Mouse (Mus musculus) liver, embryonic 16.5 days (tissue): Measurements from ENCODE around the gene Plscr3. TPM values are rescaled to one million over a fixed set of nuclear protein-coding genes. Genes with fewer than 3 reads are reported as not detected.
"Not testable (repeated sequence)": the region's sequence is repeated elsewhere in the genome, so short reads cannot be mapped to it uniquely, and the experiment has no call there.

ENCODE experiments used
- ATAC-seq: fragments of 200-750 bp; cut with Nextera tagmentation; 2 replicates; pipeline ENCODE4 v1.8.0; 2017; ENCODE audit warnings: low read depth, mild to moderate bottlenecking, moderate number of reproducible peaks, moderate library complexity
- H3K27ac ChIP-seq: fragments of 300-500 bp; sonication (generic); 2 replicates; pipeline ENCODE4 v1.5.1; 2014; ENCODE audit warnings: mild to moderate bottlenecking, low read length
- H3K27me3 ChIP-seq: fragments of 300-500 bp; sonication (generic); 2 replicates; pipeline ENCODE4 v1.6.1; 2014; ENCODE audit warnings: low read depth, low read length, mixed read lengths; ENCODE audit not compliant: control insufficient read depth, insufficient read depth
- H3K36me3 ChIP-seq: fragments of 300-500 bp; sonication (generic); 2 replicates; pipeline ENCODE4 v1.6.1; 2014; ENCODE audit warnings: mild to moderate bottlenecking; ENCODE audit not compliant: control insufficient read depth, insufficient read depth
- H3K4me1 ChIP-seq: fragments of 300-500 bp; sonication (generic); 2 replicates; pipeline ENCODE4 v1.6.1; 2014; ENCODE audit warnings: low read depth, low read length, mixed read lengths; ENCODE audit not compliant: control insufficient read depth
- H3K4me2 ChIP-seq: fragments of 300-500 bp; sonication (generic); 2 replicates; pipeline ENCODE4 v1.6.1; 2014; ENCODE audit warnings: low read depth, low read length, mixed read lengths
- H3K4me3 ChIP-seq: fragments of 300-500 bp; sonication (generic); 2 replicates; pipeline ENCODE4 v1.5.1; 2014; ENCODE audit warnings: low read depth, mild to moderate bottlenecking, low read length
- H3K9ac ChIP-seq: fragments of 300-500 bp; sonication (generic); 2 replicates; pipeline ENCODE4 v1.6.1; 2014; ENCODE audit warnings: low read depth, low read length
- H3K9me3 ChIP-seq: fragments of 300-500 bp; sonication (generic); replicated peaks from 2 replicates; pipeline ENCODE4 v1.6.1; 2016; ENCODE audit warnings: low read length; ENCODE audit not compliant: control insufficient read depth
- WGBS: fragments of 180-500 bp; shearing (Covaris S2); extraction: QIAGEN DNeasy Blood & Tissue Kit; methylation state at CpG from one replicate; pipeline ENCODE4 v1.1.7; 2014; ENCODE audit not compliant: insufficient replicate concordance; 5-methylcytosine and 5-hydroxymethylcytosine counted together
- polyA plus RNA-seq: library from polyadenylated mRNA; unstranded; fragments of >200 nt; fragmentation: Nextera tagmentation; extraction: Ambion mirVana; gene quantifications from 2 replicates; pipeline ENCODE4 v1.2.1, GENCODE M21; 2015

Gene Plscr3
- polyA plus RNA-seq, 1 experiment from 2014 or later = 27.8 TPM

DNA sequence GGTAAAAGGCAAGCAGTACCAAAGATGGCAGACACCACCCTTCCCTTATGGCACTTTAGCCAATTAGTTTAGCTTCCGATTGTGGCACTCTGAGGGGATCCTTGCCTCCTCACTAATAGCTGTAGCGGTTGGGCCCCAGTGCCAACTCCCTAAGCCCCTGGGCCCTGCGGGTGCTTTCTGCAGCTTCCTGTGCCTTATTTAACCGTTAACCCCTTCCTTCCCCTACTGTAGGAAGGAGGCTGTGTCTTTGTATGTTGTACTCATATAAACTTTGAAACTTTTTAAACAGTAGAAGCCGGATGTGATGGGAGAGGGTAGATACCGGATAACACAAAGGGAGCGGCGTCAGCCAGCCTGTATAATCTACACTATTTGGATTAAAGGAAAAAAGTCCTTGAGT lies 4.6 kb downstream of the Plscr3 start:
- Histone ChIP-seq H3K9me3 (no peaks in the 10 kb centered on the region), H3K27me3 (no peaks in the 10 kb centered on the region), H3K4me2 (0 out of 2 replicates have a peak overlapping the region, but pooled peaks have one; percentile 2), H3K27ac (peak overlapping the region; percentile 62), H3K4me1 (peaks cover 81% of the 10 kb centered on the region), H3K36me3 (peaks cover 22% of the 10 kb centered on the region), H3K9ac (no peak overlapping the region), H3K4me3 (no peak overlapping the region)
- ATAC-seq = no peak
- WGBS = 37% methylated on average over 8 of the region's 8 CpGs

DNA sequence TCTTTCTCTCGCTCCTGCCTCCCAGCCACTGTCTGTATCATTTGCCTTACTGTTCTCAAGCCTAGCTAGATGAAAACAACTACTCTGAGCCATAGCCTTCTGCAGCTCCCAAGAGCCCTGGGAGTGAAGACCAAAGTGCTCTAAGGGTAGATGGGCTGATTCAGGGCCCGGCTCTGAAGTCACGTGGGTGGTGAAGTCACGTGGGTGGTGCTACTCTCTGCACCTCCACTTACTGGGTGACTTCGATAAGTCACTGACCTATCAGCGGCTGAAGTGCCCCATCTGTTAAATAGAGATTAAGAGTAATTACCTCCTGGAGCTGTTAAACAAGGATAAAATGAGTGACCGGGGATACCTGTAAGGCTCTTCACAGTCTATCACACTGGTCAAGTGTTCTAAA lies 7.8 kb downstream of the Plscr3 start:
- peak overlapping the region; percentile 64 for H3K9ac ChIP-seq
- peak overlapping the region; percentile 93 for H3K27ac ChIP-seq
- ATAC-seq = peak; percentile 93
- H3K27me3 ChIP-seq = peaks cover 9% of the 10 kb centered on the region
- peaks cover 22% of the 10 kb centered on the region for H3K36me3 ChIP-seq
- no peaks in the 10 kb centered on the region for H3K9me3 ChIP-seq
- H3K4me3 ChIP-seq = peak overlapping the region; percentile 47
- H3K4me2 ChIP-seq = peak overlapping the region; percentile 77
- peaks cover 62% of the 10 kb centered on the region for H3K4me1 ChIP-seq
- 21% methylated on average over 7 of the region's 7 CpGs for WGBS

DNA sequence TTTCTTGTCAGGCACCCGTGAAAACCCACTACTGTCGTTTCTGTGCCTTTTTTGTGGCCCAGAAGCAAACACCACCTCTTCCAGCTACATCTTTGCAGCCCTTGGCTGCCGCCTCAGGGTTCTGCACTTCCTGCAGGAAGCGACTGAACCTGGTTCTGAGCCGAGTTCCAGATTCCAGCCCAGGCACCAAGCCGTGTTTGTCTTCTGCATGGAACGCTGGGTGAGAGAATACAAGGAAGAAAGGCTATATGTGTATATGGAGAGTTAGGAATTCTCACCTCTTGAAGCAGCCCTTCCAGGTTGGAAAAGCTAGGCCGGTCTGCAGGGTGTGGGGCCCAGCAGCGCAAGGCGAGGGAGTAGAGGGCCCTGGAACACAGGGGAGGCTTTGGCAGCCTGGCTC lies 8.5 kb downstream of the Plscr3 start:
- 57% methylated on average over 10 of the region's 10 CpGs for WGBS
- Histone ChIP-seq H3K4me1 (peaks cover 60% of the 10 kb centered on the region), H3K36me3 (peaks cover 20% of the 10 kb centered on the region), H3K27me3 (peaks cover 10% of the 10 kb centered on the region), H3K4me2 (peak overlapping the region; percentile 41), H3K9ac (peak overlapping the region; percentile 46), H3K4me3 (peak overlapping the region; percentile 6; the same call in 1 of the 2 replicates), H3K27ac (peak overlapping the region; percentile 93), H3K9me3 (no peaks in the 10 kb centered on the region)
- no peak for ATAC-seq

DNA sequence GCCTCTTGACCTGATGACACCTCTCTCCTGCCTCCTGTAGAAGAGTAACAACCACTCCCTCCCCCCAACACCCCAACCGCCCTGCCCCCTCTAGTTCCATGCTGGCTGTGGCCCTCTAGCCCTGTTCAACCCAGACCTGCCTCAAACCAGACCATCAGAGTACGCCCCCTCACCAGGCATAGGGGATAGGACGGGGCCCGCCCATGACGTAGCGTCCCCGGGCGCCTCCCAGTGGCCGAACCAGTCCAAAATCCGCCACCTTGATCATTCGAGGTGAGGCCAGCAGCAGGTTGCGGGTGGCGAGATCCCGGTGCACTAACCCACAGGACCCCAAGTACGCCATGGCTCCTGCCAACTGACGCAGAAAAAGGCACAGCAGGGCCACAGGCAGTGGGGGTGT lies 9.2 kb downstream of the Plscr3 start:
- Histone ChIP-seq H3K36me3 (peaks cover 14% of the 10 kb centered on the region), H3K4me2 (peak overlapping the region; percentile 41), H3K9ac (peak overlapping the region; percentile 46), H3K4me1 (peaks cover 55% of the 10 kb centered on the region), H3K27ac (peak overlapping the region; percentile 93), H3K4me3 (no peak overlapping the region), H3K9me3 (no peaks in the 10 kb centered on the region), H3K27me3 (peaks cover 10% of the 10 kb centered on the region)
- 0 out of 2 replicates have a peak, but pooled peaks have one; percentile 14 for ATAC-seq
- 19% methylated on average over 16 of the region's 16 CpGs for WGBS

DNA sequence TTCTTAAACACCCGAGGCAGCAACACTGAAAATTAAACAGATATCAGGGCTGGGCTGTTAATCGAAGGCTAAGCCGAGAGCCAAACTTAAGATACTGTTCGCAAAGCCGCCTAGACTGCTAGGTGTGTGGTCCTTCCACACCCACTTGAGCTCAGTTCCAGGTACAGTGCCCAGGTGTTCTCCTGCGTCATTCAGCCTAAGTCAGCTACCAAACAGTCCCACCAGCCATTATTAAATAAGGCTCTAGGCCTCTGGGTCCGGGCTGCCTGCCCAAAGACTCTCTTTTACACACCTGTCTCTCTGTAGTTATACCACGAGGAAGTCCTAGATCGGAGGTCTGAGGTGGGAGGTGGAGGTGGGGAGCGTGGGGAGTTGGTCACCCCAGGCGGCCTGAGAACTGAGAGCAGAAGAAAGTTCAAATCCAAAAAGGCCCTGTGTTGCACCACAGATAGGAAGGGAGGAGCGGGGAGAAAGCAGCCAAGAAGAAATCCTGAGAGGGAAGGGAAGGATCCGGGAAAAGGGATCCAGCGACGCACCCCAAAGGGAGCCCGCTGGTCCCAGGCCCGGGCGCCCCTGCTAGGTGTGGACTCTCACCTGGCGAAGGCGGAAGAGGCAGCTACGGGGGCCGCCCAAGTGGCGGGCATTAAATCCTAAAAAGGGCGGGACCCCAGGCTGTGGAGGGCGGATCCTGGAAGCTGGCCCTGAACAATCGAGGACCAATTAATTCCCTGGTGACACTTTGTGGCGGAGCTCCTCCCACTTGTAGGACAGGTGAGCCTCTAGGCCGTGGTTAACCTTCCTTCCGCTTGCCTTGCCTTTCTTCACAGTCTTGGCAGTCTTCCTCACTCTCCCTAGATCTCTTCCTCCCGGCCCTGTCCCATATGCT lies 12.2 kb downstream of the Plscr3 start, which contains the start of gene Tnk1:
Gene Tnk1 (minus strand): TSS at position 618 of the 886 bp plus-strand sequence.
- H3K27ac ChIP-seq = no peak within 1 kb of the TSS
- H3K36me3 ChIP-seq = no peaks in the 10 kb centered on the region
- no peak within 1 kb of the TSS for H3K4me3 ChIP-seq
- H3K4me2 ChIP-seq = no peak within 1 kb of the TSS; the same call in 1 of the 2 replicates
- no peaks in the 10 kb centered on the region for H3K9me3 ChIP-seq
- no peak within 1 kb of the TSS for H3K9ac ChIP-seq
- no peak for ATAC-seq
- H3K4me1 ChIP-seq = peaks cover 28% of the 10 kb centered on the region
- 40% methylated on average over 30 of the region's 30 CpGs for WGBS
- H3K27me3 ChIP-seq = peaks cover 10% of the 10 kb centered on the region

DNA sequence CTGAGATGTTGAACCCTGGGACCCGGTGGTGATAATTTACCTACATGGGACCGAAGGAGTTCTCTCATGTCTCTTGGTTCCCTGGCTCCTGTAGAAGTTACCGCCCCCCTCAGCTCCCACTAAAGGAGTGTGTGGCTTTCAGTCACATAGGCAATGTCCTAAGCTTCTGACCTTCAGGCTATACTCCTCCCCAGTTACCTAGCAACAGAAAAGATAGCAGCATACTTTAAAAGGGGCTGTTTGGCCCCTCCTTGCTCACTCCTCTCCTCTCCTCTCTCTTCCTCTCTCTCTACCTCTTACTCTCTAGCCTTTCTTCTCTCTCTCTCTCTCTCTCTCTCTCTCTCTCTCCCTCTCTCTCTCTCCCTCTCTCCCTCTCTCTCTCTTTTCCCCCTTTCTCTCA lies 17.6 kb downstream of the Plscr3 start:
- not testable (repeated sequence) for H3K36me3 ChIP-seq, H3K4me3 ChIP-seq, H3K27me3 ChIP-seq, H3K9me3 ChIP-seq, H3K9ac ChIP-seq
- WGBS = 71% methylated on average over 3 of the region's 3 CpGs
- ATAC-seq = peak; percentile 58
- peak overlapping the region; percentile 36 for H3K4me2 ChIP-seq
- H3K27ac ChIP-seq = peak overlapping the region; percentile 68; the same call in 1 of the 2 replicates
- H3K4me1 ChIP-seq = peaks cover 34% of the 10 kb centered on the region

DNA sequence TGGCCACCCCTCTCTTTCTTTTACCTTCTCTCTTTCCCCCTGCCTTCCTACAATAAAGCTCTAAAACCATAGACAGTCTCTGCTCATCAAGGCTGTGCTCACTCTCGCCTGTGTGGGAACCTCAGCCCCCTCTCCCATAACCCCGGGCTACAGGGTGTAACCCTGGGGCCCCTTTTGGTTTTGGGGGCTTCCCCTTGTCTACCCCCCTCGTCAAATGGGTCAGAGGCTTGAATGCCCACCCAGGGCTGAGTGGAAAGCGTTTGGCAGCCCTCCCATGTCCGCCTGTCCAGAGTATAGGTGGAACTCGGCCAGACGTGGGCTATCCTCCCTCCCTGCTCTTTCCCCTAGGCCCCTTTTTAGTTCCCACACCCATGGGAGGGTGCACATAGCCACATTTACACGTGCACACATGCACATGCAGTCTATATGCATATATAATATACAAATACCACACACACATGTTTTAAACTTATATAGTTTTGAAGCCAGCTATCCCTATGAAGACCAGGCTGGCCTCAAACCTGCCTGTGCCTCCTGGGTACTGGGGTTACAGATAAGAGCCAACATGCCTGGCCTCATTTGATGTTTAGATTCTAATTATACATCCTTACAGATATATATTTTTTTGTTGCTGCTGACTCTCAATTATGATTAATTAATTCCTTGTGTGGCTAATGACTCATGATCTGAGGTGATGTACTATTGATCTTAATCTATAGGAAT lies 18.1 kb downstream of the Plscr3 start:
- H3K4me1 ChIP-seq = peaks cover 34% of the 10 kb centered on the region
- H3K36me3 ChIP-seq = no peaks in the 10 kb centered on the region

DNA sequence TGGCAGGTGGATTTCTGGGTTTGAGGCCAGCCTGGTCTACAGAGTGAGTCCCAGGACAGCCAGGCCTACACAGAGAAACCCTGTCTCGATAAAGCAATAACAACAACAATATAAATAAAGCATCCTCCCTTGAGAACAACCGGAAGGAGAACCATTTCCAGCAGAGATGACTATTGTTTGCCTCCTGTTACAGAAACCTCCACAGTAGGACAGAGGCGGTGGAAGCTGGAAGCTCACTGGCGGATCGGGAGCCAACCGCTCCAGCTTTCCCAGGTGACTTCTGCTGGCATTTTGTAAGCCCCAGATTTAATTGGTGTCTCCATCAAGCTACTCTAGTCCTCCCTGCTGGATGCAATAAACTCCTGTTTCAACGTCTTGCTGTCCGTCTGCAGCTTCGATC lies 19.4 kb downstream of the Plscr3 start:
- 86% methylated on average over 9 of the region's 9 CpGs for WGBS
- no peak overlapping the region for H3K4me3 ChIP-seq
- H3K27ac ChIP-seq = peak overlapping the region; percentile 51; the same call in 1 of the 2 replicates
- H3K9me3 ChIP-seq = no peaks in the 10 kb centered on the region
- no peak for ATAC-seq
- peaks cover 34% of the 10 kb centered on the region for H3K4me1 ChIP-seq
- no peaks in the 10 kb centered on the region for H3K36me3 ChIP-seq
- H3K4me2 ChIP-seq = no peak overlapping the region
- no peaks in the 10 kb centered on the region for H3K27me3 ChIP-seq
- no peak overlapping the region for H3K9ac ChIP-seq

More for the DNA sequence above, 18.1 kb downstream of the Plscr3 start:
- peak; percentile 57 for ATAC-seq
- H3K9me3 ChIP-seq = no peaks in the 10 kb centered on the region
- H3K4me3 ChIP-seq = no peak overlapping the region
- H3K27ac ChIP-seq = peak overlapping the region; percentile 68
- H3K4me2 ChIP-seq = peak overlapping the region; percentile 36
- 0 out of 2 replicates have a peak overlapping the region, but pooled peaks have one; percentile 38 for H3K9ac ChIP-seq
- no peaks in the 10 kb centered on the region for H3K27me3 ChIP-seq
- WGBS = 25% methylated on average over 8 of the region's 8 CpGs
